Mouse (Mus musculus) lung, postnatal 0 days (tissue): ENCODE measurements around the gene Opcml.

Experiments used
- CTCF ChIP-seq: IDR thresholded peaks from 2 replicates; pipeline ENCODE4 v1.5.1; 2016; ENCODE audit warnings: antibody characterized with exemption, mild to moderate bottlenecking
- EP300 ChIP-seq: IDR thresholded peaks from 2 replicates; pipeline ENCODE4 v1.6.1; 2016; ENCODE audit warnings: antibody characterized with exemption, mild to moderate bottlenecking, control low read depth

- TF ChIP-seq CTCF (no peak), EP300 (no peak)
Observed at GRCm38 (mm10) chr9:27813207-27813790, 22.7 kb downstream of the Opcml start.
